Mouse (Mus musculus) CH12.LX (cell line): ENCODE data around the gene Borcs7. TPM values are rescaled to one million over a fixed set of nuclear protein-coding genes. Genes with fewer than 3 reads are reported as not detected.

ENCODE experiments used
- DNase-seq: peaks from one replicate; pipeline ENCODE4 v3.0.0-alpha.2; 2013; ENCODE audit errors: extremely low read depth
- H3K27ac ChIP-seq: 2 replicates; pipeline ENCODE4 v1.5.1; 2012; ENCODE audit warnings: low read depth, mild to moderate bottlenecking, control low read depth, moderate library complexity; ENCODE audit not compliant: insufficient read depth
- H3K27me3 ChIP-seq: replicated peaks from 2 replicates; pipeline ENCODE3; 2012; ENCODE audit warnings: inconsistent platforms
- H3K36me3 ChIP-seq, 2 experiments: replicated peaks in 1 of 2; 2 replicates each; pipeline versions ENCODE3 to v1.6.1; 2012; ENCODE audit warnings: inconsistent platforms in 1 of 2, low read length in 1 of 2, mild to moderate bottlenecking in 1 of 2, mixed read lengths in 1 of 2, moderate library complexity in 1 of 2; ENCODE audit not compliant: control insufficient read depth in 1 of 2, insufficient read depth in 1 of 2
- H3K4me1 ChIP-seq, 2 experiments: 2 replicates each; pipeline ENCODE4 v1.6.1; 2012; ENCODE audit warnings: inconsistent platforms in 1 of 2, moderate library complexity in 1 of 2; ENCODE audit not compliant: insufficient read depth in 2 of 2, control insufficient read depth in 1 of 2
- H3K4me2 ChIP-seq: 2 replicates; pipeline ENCODE4 v1.6.1; 2012; ENCODE audit warnings: low read depth, mild to moderate bottlenecking, control low read depth; ENCODE audit not compliant: poor library complexity, insufficient read depth, severe bottlenecking
- H3K4me3 ChIP-seq, 3 experiments: fragments of 150-350 bp in 1 of 3; sonication (generic) in 1 of 3; replicated peaks in 1 of 3; 2 replicates each; pipeline versions ENCODE3 to v1.5.1; 2011 to 2012; ENCODE audit warnings: low read depth in 2 of 3, low read length in 2 of 3, mild to moderate bottlenecking in 2 of 3, moderate library complexity in 2 of 3, control low read depth in 1 of 3, improper control_type of control experiment in 1 of 3, inconsistent platforms in 1 of 3, mixed read lengths in 1 of 3; ENCODE audit not compliant: poor library complexity in 1 of 3
- H3K79me2 ChIP-seq: replicated peaks from 2 replicates; pipeline ENCODE4 v1.6.1; 2012; ENCODE audit warnings: mild to moderate bottlenecking, moderate library complexity; ENCODE audit not compliant: control insufficient read depth, poor library complexity, insufficient read depth, severe bottlenecking; ENCODE audit errors: extremely low read depth
- H3K9ac ChIP-seq: 2 replicates; pipeline ENCODE4 v1.6.1; 2012; ENCODE audit warnings: low read depth, mild to moderate bottlenecking, control low read depth, moderate library complexity; ENCODE audit not compliant: insufficient read depth
- H3K9me3 ChIP-seq: replicated peaks from 2 replicates; pipeline ENCODE3; 2012; ENCODE audit warnings: low read length, inconsistent platforms, mixed read lengths
- ELF1 ChIP-seq: IDR thresholded peaks from 2 replicates; pipeline ENCODE4 v1.6.1; 2014; ENCODE audit warnings: low read depth, mild to moderate bottlenecking, inconsistent platforms, low read length, improper control_type of control experiment
- EP300 ChIP-seq: IDR thresholded peaks from 2 replicates; pipeline ENCODE4 v1.6.1; 2011; ENCODE audit warnings: low read length, improper control_type of control experiment
- ETS1 ChIP-seq: conservative IDR thresholded peaks from 2 replicates; pipeline ENCODE4 v1.6.1; 2012; ENCODE audit warnings: low read depth, mild to moderate bottlenecking, inconsistent platforms, low read length, improper control_type of control experiment, moderate library complexity
- GABPA ChIP-seq: IDR thresholded peaks from 2 replicates; pipeline ENCODE4 v1.6.1; 2012; ENCODE audit warnings: low read depth, low read length, improper control_type of control experiment, inconsistent platforms; ENCODE audit not compliant: insufficient replicate concordance
- JUN ChIP-seq: IDR thresholded peaks from 2 replicates; pipeline ENCODE4 v1.6.1; 2011; ENCODE audit warnings: low read depth, mild to moderate bottlenecking, low read length, improper control_type of control experiment, moderate library complexity; ENCODE audit not compliant: insufficient read depth
- JUND ChIP-seq: conservative IDR thresholded peaks from 2 replicates; pipeline ENCODE4 v1.6.1; 2011; ENCODE audit warnings: low read depth, low read length, improper control_type of control experiment
- KAT2A ChIP-seq: IDR thresholded peaks from 2 replicates; pipeline ENCODE4 v1.6.1; 2012; ENCODE audit warnings: low read length, improper control_type of control experiment, inconsistent platforms; ENCODE audit not compliant: insufficient replicate concordance
- MAFK ChIP-seq: IDR thresholded peaks from 2 replicates; pipeline ENCODE4 v1.6.1; 2011; ENCODE audit warnings: low read length, improper control_type of control experiment; ENCODE audit not compliant: insufficient replicate concordance
- MAX ChIP-seq: IDR thresholded peaks from 2 replicates; pipeline ENCODE4 v1.6.1; 2011; ENCODE audit warnings: low read length, improper control_type of control experiment
- MAZ ChIP-seq: IDR thresholded peaks from 2 replicates; pipeline ENCODE4 v1.6.1; 2012; ENCODE audit warnings: low read depth, mild to moderate bottlenecking, inconsistent platforms, low read length, improper control_type of control experiment, moderate library complexity
- MEF2A ChIP-seq: IDR thresholded peaks from 2 replicates; pipeline ENCODE4 v1.6.1; 2014; ENCODE audit warnings: low read depth, mild to moderate bottlenecking, inconsistent platforms, low read length, improper control_type of control experiment, borderline replicate concordance
- MXI1 ChIP-seq: IDR thresholded peaks from 2 replicates; pipeline ENCODE4 v1.6.1; 2011; ENCODE audit warnings: mild to moderate bottlenecking, low read depth, low read length, improper control_type of control experiment
- NELFE ChIP-seq: IDR thresholded peaks from 2 replicates; pipeline ENCODE4 v1.6.1; 2011; ENCODE audit warnings: low read depth, low read length, improper control_type of control experiment
- NRF1 ChIP-seq: IDR thresholded peaks from 2 replicates; pipeline ENCODE4 v1.6.1; 2014; ENCODE audit warnings: low read depth, mild to moderate bottlenecking, inconsistent platforms, low read length, improper control_type of control experiment, moderate library complexity
- PAX5 ChIP-seq: IDR thresholded peaks from 2 replicates; pipeline ENCODE4 v1.6.1; 2012; ENCODE audit warnings: low read length, inconsistent platforms, mixed read lengths
- POLR2A ChIP-seq: IDR thresholded peaks from 2 replicates; pipeline ENCODE4 v1.6.1; 2011; ENCODE audit warnings: low read depth, mild to moderate bottlenecking, improper control_type of control experiment, low read length
- RAD21 ChIP-seq: IDR thresholded peaks from 2 replicates; pipeline ENCODE4 v1.6.1; 2011; ENCODE audit warnings: low read depth, mild to moderate bottlenecking, low read length, improper control_type of control experiment, moderate library complexity
- SIN3A ChIP-seq: IDR thresholded peaks from 2 replicates; pipeline ENCODE4 v1.6.1; 2012; ENCODE audit warnings: low read length, improper control_type of control experiment, inconsistent platforms
- SMC3 ChIP-seq: IDR thresholded peaks from 2 replicates; pipeline ENCODE4 v1.6.1; 2011; ENCODE audit warnings: low read depth, low read length, improper control_type of control experiment
- TCF12 ChIP-seq: IDR thresholded peaks from 2 replicates; pipeline ENCODE4 v1.6.1; 2014; ENCODE audit warnings: low read depth, mild to moderate bottlenecking, inconsistent platforms, low read length, improper control_type of control experiment
- UBTF ChIP-seq: IDR thresholded peaks from 2 replicates; pipeline ENCODE4 v1.6.1; 2012; ENCODE audit warnings: low read depth, mild to moderate bottlenecking, inconsistent platforms, low read length, improper control_type of control experiment, moderate library complexity
- USF1 ChIP-seq: IDR thresholded peaks from 2 replicates; pipeline ENCODE4 v1.6.1; 2014; ENCODE audit warnings: low read depth, mild to moderate bottlenecking, inconsistent platforms, low read length, improper control_type of control experiment
- USF2 ChIP-seq: conservative IDR thresholded peaks from 2 replicates; pipeline ENCODE4 v1.6.1; 2011; ENCODE audit warnings: low read depth, low read length, improper control_type of control experiment
- ZKSCAN1 ChIP-seq: IDR thresholded peaks from 2 replicates; pipeline ENCODE4 v1.6.1; 2012; ENCODE audit warnings: low read depth, inconsistent platforms, low read length, improper control_type of control experiment, borderline replicate concordance
- ZNF384 ChIP-seq: IDR thresholded peaks from 2 replicates; pipeline ENCODE4 v1.6.1; 2012; ENCODE audit warnings: low read depth, low read length, improper control_type of control experiment, inconsistent platforms
- dilution Hi-C: fragments of 300-500 bp; cut with MboI; formaldehyde crosslinking; loops from 2 replicates; pipeline ENCODE4 v1.14.3; 2020; ENCODE audit warnings: low sequenced_read_pairs; ENCODE audit not compliant: extremely low pct_unique_long_range_greater_than_20kb, extremely low pct_ligation_motif_present
- in situ Hi-C: fragments of 300-500 bp; cut with MboI; formaldehyde crosslinking; loops from 3 replicates; pipeline ENCODE4 v1.14.3; 2019; ENCODE audit warnings: low sequenced_read_pairs, low pct_ligation_motif_present, low pct_unique_long_range_greater_than_20kb, mixed read lengths
- polyA plus RNA-seq: library from polyadenylated mRNA; unstranded; fragments of >175 nt; gene quantifications from 2 replicates; pipeline ENCODE4 v1.2.1, GENCODE M21; 2012; ENCODE audit warnings: low read depth; ENCODE audit not compliant: insufficient read length
- total RNA-seq, 2 experiments: library from RNA; depleted of rRNA; stranded (reverse); fragments of 300-350 nt in 1 of 2; fragments of >200 nt in 1 of 2; gene quantifications; 2 replicates each; pipeline ENCODE4 v1.2.3; 2012 to 2014

Gene Borcs7
- total and polyA plus RNA-seq, 3 experiments: 6.6 to 14.5 (median 7.6) TPM

DNA sequence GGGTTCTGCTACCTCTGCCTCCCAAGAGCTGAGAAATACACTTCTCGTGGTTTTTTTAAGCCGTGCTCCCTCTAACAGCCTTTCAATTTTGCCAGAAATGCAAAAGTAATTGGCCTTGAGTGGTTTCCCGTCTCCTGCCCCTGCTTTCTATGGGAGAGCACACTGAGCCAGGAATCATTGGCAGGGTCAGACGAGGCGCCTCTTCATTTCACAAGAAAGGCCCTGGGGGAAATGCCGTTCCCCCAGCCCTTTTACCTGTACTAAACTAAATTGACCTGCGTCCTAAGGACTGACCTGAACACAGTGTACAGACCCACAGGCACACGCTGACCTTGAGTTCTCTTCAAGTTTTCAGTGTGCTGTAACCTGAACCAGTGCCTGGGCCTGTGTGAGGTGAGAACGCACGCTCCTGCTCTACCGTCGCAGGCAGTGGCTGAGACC lies 43.6 kb upstream of the Borcs7 start:
- Histone ChIP-seq H3K79me2 (peaks cover 6% of the 10 kb centered on the region; the same call in 1 of the 2 replicates), H3K36me3 (peaks cover 22 to 92% of the 10 kb centered on the region in 2 experiments), H3K4me3 (no peak overlapping the region), H3K27me3 (no peaks in the 10 kb centered on the region), H3K9me3 (no peaks in the 10 kb centered on the region), H3K9ac (no peak overlapping the region), H3K4me1 (peaks cover 0 to 11% of the 10 kb centered on the region in 2 experiments; a peak in 1 of 4 replicates), H3K4me2 (no peak overlapping the region), H3K27ac (no peak overlapping the region)
- TF ChIP-seq USF1: no peak
- TF ChIP-seq MAZ: no peak
- no peak for TF ChIP-seq MAX
- TF ChIP-seq TCF12: no peak
- no peak for TF ChIP-seq SMC3
- no peak for TF ChIP-seq MEF2A
- no peak for TF ChIP-seq NRF1
- no peak for TF ChIP-seq ZNF384
- TF ChIP-seq NELFE: no peak
- TF ChIP-seq JUN: no peak
- no peak for TF ChIP-seq RAD21
- TF ChIP-seq ZKSCAN1: no peak
- TF ChIP-seq SIN3A: no peak
- no peak for TF ChIP-seq MXI1
- TF ChIP-seq USF2: no peak
- TF ChIP-seq ETS1: no peak
- TF ChIP-seq EP300: no peak
- TF ChIP-seq GABPA: no peak
- no peak for TF ChIP-seq KAT2A
- dilution Hi-C loops (no loop called here), in situ Hi-C loops (no loop called here)
- DNase-seq: no peak

DNA sequence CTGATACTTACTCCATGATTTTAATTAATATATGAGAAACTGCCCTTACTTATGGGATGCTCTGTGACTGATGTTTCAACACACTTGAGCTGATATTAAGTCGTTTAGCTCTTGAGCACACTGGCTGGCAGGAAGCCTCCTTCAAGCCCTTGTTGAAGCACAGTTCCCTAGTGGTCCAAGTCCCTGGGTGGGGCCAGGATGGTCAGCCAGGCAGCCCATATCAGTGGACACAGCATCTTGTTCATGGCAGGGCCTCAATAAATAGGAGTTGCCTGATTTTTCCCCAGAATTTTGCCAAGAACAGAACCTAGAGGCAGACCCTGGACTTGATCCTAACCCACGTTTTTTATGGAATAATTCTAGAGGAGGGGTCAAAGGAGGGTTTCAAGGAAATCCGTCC lies 42.5 kb upstream of the Borcs7 start:
- H3K27ac ChIP-seq: no peak overlapping the region
- dilution Hi-C loops (no loop called here), in situ Hi-C loops (no loop called here)
- H3K9me3 ChIP-seq: no peaks in the 10 kb centered on the region
- H3K4me1 ChIP-seq: peaks cover 0 to 11% of the 10 kb centered on the region in 2 experiments; a peak in 1 of 4 replicates
- H3K9ac ChIP-seq: no peak overlapping the region
- no peak for DNase-seq
- H3K36me3 ChIP-seq: peaks cover 25 to 87% of the 10 kb centered on the region in 2 experiments
- no peak overlapping the region for H3K4me2 ChIP-seq
- TF ChIP-seq SIN3A (no peak), ELF1 (no peak), MXI1 (no peak), JUND (no peak), USF1 (no peak), MAFK (no peak), PAX5 (no peak), POLR2A (no peak), JUN (no peak), MEF2A (no peak), KAT2A (no peak), UBTF (no peak)
- no peaks in the 10 kb centered on the region for H3K27me3 ChIP-seq
- no peak overlapping the region for H3K4me3 ChIP-seq
- H3K79me2 ChIP-seq: peaks cover 6% of the 10 kb centered on the region; the same call in 1 of the 2 replicates
